Mouse (Mus musculus): ENCODE results near the gene Slc33a1. TPM values are rescaled to one million over a fixed set of nuclear protein-coding genes. Genes with fewer than 3 reads are reported as not detected.

The Slc33a1 gene
- polyA plus RNA-seq, 1 experiment from 2014 or later: 45.2 TPM

- H3K9me3 ChIP-seq (replicated peaks; ENCODE audit: low read length): no peaks in the 10 kb centered on the region
- DNase-seq (ENCODE audit: low spot score): no peak
- WGBS: 75% methylated on average over 2 of the region's 2 CpGs
- no peak overlapping the region for H3K4me2 ChIP-seq (ENCODE audit: low read length)
- H3K9ac ChIP-seq (ENCODE audit: low read depth, low read length): no peak overlapping the region
- TF ChIP-seq CTCF (IDR thresholded peaks at IDR 0.05; ENCODE audit: low read depth): no peak
- no peak overlapping the region for H3K4me3 ChIP-seq (replicated peaks; ENCODE audit: low read depth, low read length)
- ATAC-seq (replicated peaks; ENCODE audit: low FRiP score, low read depth): no peak
- peaks cover 13% of the 10 kb centered on the region; the same call in 1 of the 2 replicates for H3K4me1 ChIP-seq (replicated peaks; ENCODE audit: insufficient read depth, low read length)
- no peak overlapping the region for H3K27ac ChIP-seq
- H3K27me3 ChIP-seq (ENCODE audit: insufficient read depth, low read length): no peaks in the 10 kb centered on the region
- no peaks in the 10 kb centered on the region for H3K36me3 ChIP-seq (ENCODE audit: insufficient read depth, low read length)
These were observed 1.4 kb upstream of the Slc33a1 start for GRCm38 (mm10) chr3:63965929-63966328.

GRCm38 (mm10) chr3:63964922-63965249 lies 318 bp upstream of the Slc33a1 start:
- H3K4me1 ChIP-seq (replicated peaks; ENCODE audit: insufficient read depth, low read length): peaks cover 13% of the 10 kb centered on the region; the same call in 1 of the 2 replicates
- peak overlapping the region; percentile 87; the same call in 1 of the 2 replicates for H3K4me3 ChIP-seq (replicated peaks; ENCODE audit: low read depth, low read length)
- peak overlapping the region; percentile 56; the same call in 1 of the 2 replicates for H3K27ac ChIP-seq
- ATAC-seq (replicated peaks; ENCODE audit: low FRiP score, low read depth) (no peak), DNase-seq (ENCODE audit: low spot score) (no peak)
- no peak overlapping the region for H3K9ac ChIP-seq (ENCODE audit: low read depth, low read length)
- WGBS: 83% methylated on average over 6 of the region's 6 CpGs
- no peaks in the 10 kb centered on the region for H3K27me3 ChIP-seq (ENCODE audit: insufficient read depth, low read length)
- no peaks in the 10 kb centered on the region for H3K36me3 ChIP-seq (ENCODE audit: insufficient read depth, low read length)
- TF ChIP-seq CTCF (IDR thresholded peaks at IDR 0.05; ENCODE audit: low read depth): no peak
- H3K4me2 ChIP-seq (ENCODE audit: low read length): peak overlapping the region; percentile 38; the same call in 1 of the 2 replicates
- no peaks in the 10 kb centered on the region for H3K9me3 ChIP-seq (replicated peaks; ENCODE audit: low read length)

- WGBS: 3% methylated on average over 25 of the region's 25 CpGs
- ATAC-seq (replicated peaks; ENCODE audit: low FRiP score, low read depth) (no peak), DNase-seq (ENCODE audit: low spot score) (peak; percentile 39)
- no peaks in the 10 kb centered on the region for H3K27me3 ChIP-seq (ENCODE audit: insufficient read depth, low read length)
- TF ChIP-seq CTCF (IDR thresholded peaks at IDR 0.05; ENCODE audit: low read depth): no peak
- H3K9me3 ChIP-seq (replicated peaks; ENCODE audit: low read length): no peaks in the 10 kb centered on the region
- H3K4me1 ChIP-seq (replicated peaks; ENCODE audit: insufficient read depth, low read length): peaks cover 13% of the 10 kb centered on the region; the same call in 1 of the 2 replicates
- H3K9ac ChIP-seq (ENCODE audit: low read depth, low read length): peak overlapping the region; percentile 74
- H3K27ac ChIP-seq: peak overlapping the region; percentile 95
- peak overlapping the region; percentile 92 for H3K4me2 ChIP-seq (ENCODE audit: low read length)
- H3K4me3 ChIP-seq (replicated peaks; ENCODE audit: low read depth, low read length): peak overlapping the region; percentile 87
- H3K36me3 ChIP-seq (ENCODE audit: insufficient read depth, low read length): no peaks in the 10 kb centered on the region
These were observed 1.0 kb downstream of the Slc33a1 start for GRCm38 (mm10) chr3:63963421-63964099.

- Histone ChIP-seq H3K27ac (no peak overlapping the region), H3K9ac (ENCODE audit: low read depth, low read length) (no peak overlapping the region), H3K36me3 (ENCODE audit: insufficient read depth, low read length) (no peaks in the 10 kb centered on the region), H3K27me3 (ENCODE audit: insufficient read depth, low read length) (no peaks in the 10 kb centered on the region), H3K4me1 (replicated peaks; ENCODE audit: insufficient read depth, low read length) (no peaks in the 10 kb centered on the region), H3K9me3 (replicated peaks; ENCODE audit: low read length) (no peaks in the 10 kb centered on the region), H3K4me3 (replicated peaks; ENCODE audit: low read depth, low read length) (no peak overlapping the region), H3K4me2 (ENCODE audit: low read length) (no peak overlapping the region)
- 82% methylated on average over 3 of the region's 3 CpGs for WGBS
- DNase-seq (ENCODE audit: low spot score) (no peak), ATAC-seq (replicated peaks; ENCODE audit: low FRiP score, low read depth) (no peak)
- no peak for TF ChIP-seq CTCF (IDR thresholded peaks at IDR 0.05; ENCODE audit: low read depth)
These were observed 14.7 kb downstream of the Slc33a1 start for GRCm38 (mm10) chr3:63949837-63950236.

- H3K9ac ChIP-seq (ENCODE audit: low read depth, low read length): no peak overlapping the region
- no peak overlapping the region for H3K4me3 ChIP-seq (replicated peaks; ENCODE audit: low read depth, low read length)
- 75% methylated on average over 2 of the region's 2 CpGs for WGBS
- ATAC-seq (replicated peaks; ENCODE audit: low FRiP score, low read depth): no peak
- no peak overlapping the region for H3K4me2 ChIP-seq (ENCODE audit: low read length)
- DNase-seq (ENCODE audit: low spot score): no peak
- H3K27ac ChIP-seq: no peak overlapping the region
- no peaks in the 10 kb centered on the region for H3K27me3 ChIP-seq (ENCODE audit: insufficient read depth, low read length)
- no peak for TF ChIP-seq CTCF (IDR thresholded peaks at IDR 0.05; ENCODE audit: low read depth)
- no peaks in the 10 kb centered on the region for H3K4me1 ChIP-seq (replicated peaks; ENCODE audit: insufficient read depth, low read length)
- no peaks in the 10 kb centered on the region for H3K9me3 ChIP-seq (replicated peaks; ENCODE audit: low read length)
- 0 out of 2 replicates have a peak, but pooled peaks cover 5% of the 10 kb centered on the region for H3K36me3 ChIP-seq (ENCODE audit: insufficient read depth, low read length)
These were observed 23.2 kb downstream of the Slc33a1 start for GRCm38 (mm10) chr3:63941204-63941850.

- H3K27me3 ChIP-seq (ENCODE audit: insufficient read depth, low read length): no peaks in the 10 kb centered on the region
- no peak overlapping the region for H3K27ac ChIP-seq
- no peak overlapping the region for H3K9ac ChIP-seq (ENCODE audit: low read depth, low read length)
- no peaks in the 10 kb centered on the region for H3K9me3 ChIP-seq (replicated peaks; ENCODE audit: low read length)
- no peak for TF ChIP-seq CTCF (IDR thresholded peaks at IDR 0.05; ENCODE audit: low read depth)
- DNase-seq (ENCODE audit: low spot score) (no peak), ATAC-seq (replicated peaks; ENCODE audit: low FRiP score, low read depth) (no peak)
- no peak overlapping the region for H3K4me3 ChIP-seq (replicated peaks; ENCODE audit: low read depth, low read length)
- no peaks in the 10 kb centered on the region for H3K4me1 ChIP-seq (replicated peaks; ENCODE audit: insufficient read depth, low read length)
- WGBS: 89% methylated on average over 2 of the region's 2 CpGs
- H3K4me2 ChIP-seq (ENCODE audit: low read length): no peak overlapping the region
- H3K36me3 ChIP-seq (ENCODE audit: insufficient read depth, low read length): 0 out of 2 replicates have a peak, but pooled peaks cover 5% of the 10 kb centered on the region
These were observed 25.6 kb downstream of the Slc33a1 start for GRCm38 (mm10) chr3:63938928-63939327.
